Mouse (Mus musculus) heart, postnatal 0 days (tissue): ENCODE measurements around the gene Mapre3.

Experiments used
- CTCF ChIP-seq: IDR thresholded peaks from 2 replicates; pipeline ENCODE4 v1.5.1; 2016; ENCODE audit warnings: antibody characterized with exemption, control low read depth, low read depth
- EP300 ChIP-seq: IDR thresholded peaks from 2 replicates; pipeline ENCODE4 v1.6.1; 2016; ENCODE audit warnings: antibody characterized with exemption, low read depth

DNA sequence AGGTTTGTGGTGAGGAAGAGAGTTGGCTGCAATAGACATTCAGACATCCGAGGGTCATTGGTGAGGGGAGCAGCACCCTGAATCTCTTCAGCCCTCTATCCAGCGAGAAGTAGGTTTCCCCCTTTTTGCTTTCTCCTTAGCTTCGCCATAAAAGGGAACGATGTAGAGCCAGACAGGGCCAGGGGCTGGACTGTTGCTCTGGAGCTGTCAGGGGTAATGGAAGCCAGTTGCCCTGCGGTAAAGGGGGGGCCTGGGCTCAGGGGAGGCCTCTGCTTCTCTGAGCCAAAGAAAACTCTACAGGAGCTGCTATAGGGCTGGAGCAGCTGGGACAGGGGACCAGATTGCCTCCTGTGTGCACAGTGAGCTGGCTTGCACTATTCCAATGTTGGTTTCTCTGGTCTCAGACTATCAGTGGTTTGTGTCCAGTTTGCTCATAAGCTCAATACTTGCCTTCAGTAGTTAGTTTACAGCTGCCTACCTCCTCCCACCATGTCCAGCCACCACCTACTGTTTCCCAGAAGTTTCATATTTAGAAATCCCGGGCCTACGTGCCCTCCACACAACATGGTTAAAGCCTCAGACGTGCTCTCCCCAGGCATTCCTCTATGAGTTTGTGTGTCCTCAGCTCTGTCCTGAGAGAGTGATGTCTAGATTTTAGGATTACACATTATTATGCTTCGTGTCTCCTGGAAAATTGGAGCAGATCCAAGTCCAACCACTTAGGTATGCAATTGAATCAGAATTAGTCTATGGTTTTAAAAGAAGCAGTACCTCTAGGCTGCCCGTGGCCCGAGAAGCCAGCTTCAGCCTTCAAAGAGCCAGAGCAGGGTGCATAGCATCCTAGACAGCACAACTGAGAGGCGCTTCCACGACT is 94.2 kb downstream of the Mapre3 start:
- TF ChIP-seq EP300 (peak; percentile 22; the same call in 1 of the 2 replicates), CTCF (no peak)
